Mouse (Mus musculus): ENCODE measurements around the gene Btbd35f13.
"Not testable (repeated sequence)": the region's sequence is repeated elsewhere in the genome, so short reads cannot be mapped to it uniquely, and the experiment has no call there.

GRCm38 (mm10) chrX:33656872-33657271, at the start of gene Btbd35f13:
- not testable (repeated sequence) for TF ChIP-seq CTCF, POLR2A (IDR thresholded peaks at IDR 0.05; ENCODE audit: extremely low read depth, insufficient read depth, low read length)

Data from cortical plate, adult 2 months (tissue).